Mouse (Mus musculus): Measurements from ENCODE around the gene Ssc4d. TPM values are rescaled to one million over a fixed set of nuclear protein-coding genes. Genes with fewer than 3 reads are reported as not detected.

Gene Ssc4d
- polyA plus RNA-seq, 2 experiments = 2.1 to 2.8 TPM

GRCm38 (mm10) chr5:136015586-136015985, 41.3 kb upstream of the Ssc4d start:
- H3K9ac ChIP-seq (replicated peaks) = no peak overlapping the region
- WGBS (ENCODE audit: insufficient replicate concordance) = 76% methylated on average over 10 of the region's 10 CpGs
- H3K4me3 ChIP-seq (ENCODE audit: insufficient read depth in 1 of 2, low read depth in 2 of 2, low read length in 2 of 2) = no peak overlapping the region
- no peaks in the 10 kb centered on the region; a peak in 1 of 4 replicates for H3K4me1 ChIP-seq (replicated peaks; ENCODE audit: control insufficient read depth in 2 of 2, insufficient read depth in 2 of 2, low read length in 1 of 2)
- no peaks in the 10 kb centered on the region for H3K27me3 ChIP-seq (ENCODE audit: control insufficient read depth, insufficient read depth, low read length)
- no peaks in the 10 kb centered on the region for H3K36me3 ChIP-seq (replicated peaks; ENCODE audit: control insufficient read depth, insufficient read depth, low read depth)
- DNase-seq (ENCODE audit: low read depth in 3 of 3, low spot score in 3 of 3) = no peak
- ATAC-seq (ENCODE audit: insufficient read depth) = no peak
- no peak overlapping the region for H3K4me2 ChIP-seq (ENCODE audit: low read depth)
- H3K27ac ChIP-seq = no peak overlapping the region
- no peaks in the 10 kb centered on the region for H3K9me3 ChIP-seq (ENCODE audit: control insufficient read depth, low read length)
- no peak for TF ChIP-seq EP300 (IDR thresholded peaks at IDR 0.05; ENCODE audit: low read depth)
- TF ChIP-seq CTCF (IDR thresholded peaks at IDR 0.05; ENCODE audit: low read depth) = no peak

GRCm38 (mm10) chr5:136014877-136015276, 40.5 kb upstream of the Ssc4d start:
- Histone ChIP-seq H3K9ac (replicated peaks) (no peak overlapping the region), H3K4me3 (ENCODE audit: insufficient read depth in 1 of 2, low read depth in 2 of 2, low read length in 2 of 2) (no peak overlapping the region), H3K4me2 (ENCODE audit: low read depth) (no peak overlapping the region), H3K27ac (no peak overlapping the region), H3K9me3 (ENCODE audit: control insufficient read depth, low read length) (no peaks in the 10 kb centered on the region), H3K27me3 (ENCODE audit: control insufficient read depth, insufficient read depth, low read length) (no peaks in the 10 kb centered on the region), H3K4me1 (replicated peaks; ENCODE audit: control insufficient read depth in 2 of 2, insufficient read depth in 2 of 2, low read length in 1 of 2) (no peaks in the 10 kb centered on the region), H3K36me3 (replicated peaks; ENCODE audit: control insufficient read depth, insufficient read depth, low read depth) (no peaks in the 10 kb centered on the region)
- DNase-seq (ENCODE audit: low read depth in 3 of 3, low spot score in 3 of 3) (no peak), ATAC-seq (ENCODE audit: insufficient read depth) (no peak)
- TF ChIP-seq CTCF (IDR thresholded peaks at IDR 0.05; ENCODE audit: low read depth) (no peak), EP300 (IDR thresholded peaks at IDR 0.05; ENCODE audit: low read depth) (no peak)
- 71% methylated on average over 10 of the region's 10 CpGs for WGBS (ENCODE audit: insufficient replicate concordance)

- Histone ChIP-seq H3K4me1 (replicated peaks; ENCODE audit: control insufficient read depth in 2 of 2, insufficient read depth in 2 of 2, low read length in 1 of 2) (no peaks in the 10 kb centered on the region; a peak in 1 of 4 replicates), H3K9ac (replicated peaks) (no peak overlapping the region), H3K9me3 (ENCODE audit: control insufficient read depth, low read length) (no peaks in the 10 kb centered on the region), H3K27me3 (ENCODE audit: control insufficient read depth, insufficient read depth, low read length) (no peaks in the 10 kb centered on the region), H3K27ac (no peak overlapping the region), H3K4me3 (ENCODE audit: insufficient read depth in 1 of 2, low read depth in 2 of 2, low read length in 2 of 2) (no peak overlapping the region), H3K36me3 (replicated peaks; ENCODE audit: control insufficient read depth, insufficient read depth, low read depth) (no peaks in the 10 kb centered on the region), H3K4me2 (ENCODE audit: low read depth) (no peak overlapping the region)
- WGBS (ENCODE audit: insufficient replicate concordance) = 41% methylated on average over 7 of the region's 7 CpGs
- TF ChIP-seq CTCF (IDR thresholded peaks at IDR 0.05; ENCODE audit: low read depth) (no peak), EP300 (IDR thresholded peaks at IDR 0.05; ENCODE audit: low read depth) (no peak)
- DNase-seq (ENCODE audit: low read depth in 3 of 3, low spot score in 3 of 3) = no peak
- no peak for ATAC-seq (ENCODE audit: insufficient read depth)
These were observed 33.4 kb upstream of the Ssc4d start for GRCm38 (mm10) chr5:136007745-136008144.

GRCm38 (mm10) chr5:136004537-136004936, 30.2 kb upstream of the Ssc4d start:
- WGBS (ENCODE audit: insufficient replicate concordance) = 62% methylated on average over 4 of the region's 4 CpGs
- no peak overlapping the region for H3K27ac ChIP-seq
- no peaks in the 10 kb centered on the region; a peak in 1 of 4 replicates for H3K4me1 ChIP-seq (replicated peaks; ENCODE audit: control insufficient read depth in 2 of 2, insufficient read depth in 2 of 2, low read length in 1 of 2)
- H3K9ac ChIP-seq (replicated peaks) = no peak overlapping the region
- no peaks in the 10 kb centered on the region for H3K36me3 ChIP-seq (replicated peaks; ENCODE audit: control insufficient read depth, insufficient read depth, low read depth)
- no peak for DNase-seq (ENCODE audit: low read depth in 3 of 3, low spot score in 3 of 3)
- no peak overlapping the region for H3K4me3 ChIP-seq (ENCODE audit: insufficient read depth in 1 of 2, low read depth in 2 of 2, low read length in 2 of 2)
- ATAC-seq (ENCODE audit: insufficient read depth) = no peak
- no peaks in the 10 kb centered on the region for H3K9me3 ChIP-seq (ENCODE audit: control insufficient read depth, low read length)
- H3K4me2 ChIP-seq (ENCODE audit: low read depth) = no peak overlapping the region
- TF ChIP-seq CTCF (IDR thresholded peaks at IDR 0.05; ENCODE audit: low read depth) (no peak), EP300 (IDR thresholded peaks at IDR 0.05; ENCODE audit: low read depth) (no peak)
- no peaks in the 10 kb centered on the region for H3K27me3 ChIP-seq (ENCODE audit: control insufficient read depth, insufficient read depth, low read length)

- Histone ChIP-seq H3K4me3 (ENCODE audit: insufficient read depth in 1 of 2, low read depth in 2 of 2, low read length in 2 of 2) (no peak overlapping the region), H3K27me3 (ENCODE audit: control insufficient read depth, insufficient read depth, low read length) (no peaks in the 10 kb centered on the region), H3K9ac (replicated peaks) (no peak overlapping the region), H3K4me1 (replicated peaks; ENCODE audit: control insufficient read depth in 2 of 2, insufficient read depth in 2 of 2, low read length in 1 of 2) (no peaks in the 10 kb centered on the region; a peak in 1 of 4 replicates), H3K27ac (no peak overlapping the region), H3K4me2 (ENCODE audit: low read depth) (no peak overlapping the region), H3K36me3 (replicated peaks; ENCODE audit: control insufficient read depth, insufficient read depth, low read depth) (no peaks in the 10 kb centered on the region), H3K9me3 (ENCODE audit: control insufficient read depth, low read length) (no peaks in the 10 kb centered on the region)
- TF ChIP-seq EP300 (IDR thresholded peaks at IDR 0.05; ENCODE audit: low read depth) = no peak
- TF ChIP-seq CTCF (IDR thresholded peaks at IDR 0.05; ENCODE audit: low read depth) = no peak
- no peak for ATAC-seq (ENCODE audit: insufficient read depth)
- WGBS (ENCODE audit: insufficient replicate concordance) = 28% methylated on average over 3 of the region's 3 CpGs
- no peak for DNase-seq (ENCODE audit: low read depth in 3 of 3, low spot score in 3 of 3)
These were observed 28.4 kb upstream of the Ssc4d start for GRCm38 (mm10) chr5:136002751-136003151.

Data from liver, embryonic 14.5 days (tissue).